Mouse (Mus musculus): ENCODE results near the gene Mrpl28.
A peak's percentile ranks its signal among the peaks of the same experiment; 100 is the strongest.
"Not testable (repeated sequence)": the region's sequence is repeated elsewhere in the genome, so short reads cannot be mapped to it uniquely, and the experiment has no call there.

Gene Mrpl28

GRCm38 (mm10) chr17:26123267-26123684, at the start of gene Mrpl28:
TSS of gene Mrpl28 (plus strand) at chr17:26123500.
- DNase-seq: peak; percentile 98

- DNase-seq: no peak
These were observed 48.1 kb upstream of the Mrpl28 start for GRCm38 (mm10) chr17:26075246-26075645.

GRCm38 (mm10) chr17:26078851-26079250, 44.4 kb upstream of the Mrpl28 start:
- DNase-seq: no peak

GRCm38 (mm10) chr17:26080867-26081266, 42.4 kb upstream of the Mrpl28 start:
- no peak for DNase-seq

GRCm38 (mm10) chr17:26087059-26087564, 36.2 kb upstream of the Mrpl28 start:
- DNase-seq: no peak

GRCm38 (mm10) chr17:26089905-26090632, 33.2 kb upstream of the Mrpl28 start, which contains the start of gene Decr2:
TSS of gene Decr2 (minus strand) at chr17:26090337.
- peak; percentile 94 for DNase-seq

- DNase-seq: no peak
These were observed 28.7 kb upstream of the Mrpl28 start for GRCm38 (mm10) chr17:26094531-26095110.

- DNase-seq: peak; percentile 65
These were observed 28.1 kb upstream of the Mrpl28 start, which contains the start of gene Nme4 for GRCm38 (mm10) chr17:26095121-26095740. TSS of gene Nme4 (minus strand) at chr17:26095602.

GRCm38 (mm10) chr17:26098461-26098860, 24.8 kb upstream of the Mrpl28 start:
- no peak for DNase-seq

GRCm38 (mm10) chr17:26099316-26099715, 24.0 kb upstream of the Mrpl28 start:
- DNase-seq: not testable (repeated sequence)

- no peak for DNase-seq
These were observed 23.1 kb upstream of the Mrpl28 start for GRCm38 (mm10) chr17:26100166-26100565.

- peak; percentile 71 for DNase-seq
These were observed 21.8 kb upstream of the Mrpl28 start for GRCm38 (mm10) chr17:26101478-26101877.

GRCm38 (mm10) chr17:26105619-26106018, 17.7 kb upstream of the Mrpl28 start:
- no peak for DNase-seq

- no peak for DNase-seq
These were observed 13.1 kb upstream of the Mrpl28 start for GRCm38 (mm10) chr17:26110156-26110555.

GRCm38 (mm10) chr17:26111024-26111423, 12.3 kb upstream of the Mrpl28 start:
- no peak for DNase-seq

GRCm38 (mm10) chr17:26111722-26112121, 11.6 kb upstream of the Mrpl28 start:
- DNase-seq: no peak

GRCm38 (mm10) chr17:26112751-26113150, 10.5 kb upstream of the Mrpl28 start:
- no peak for DNase-seq

- DNase-seq: peak; percentile 86
These were observed 9.9 kb upstream of the Mrpl28 start, which contains the start of gene Tmem8 for GRCm38 (mm10) chr17:26113181-26113948. TSS of gene Tmem8 (plus strand) at chr17:26113299.

- peak; percentile 52 for DNase-seq
These were observed 9.2 kb upstream of the Mrpl28 start for GRCm38 (mm10) chr17:26114061-26114460.

- not testable (repeated sequence) for DNase-seq
These were observed 8.8 kb upstream of the Mrpl28 start for GRCm38 (mm10) chr17:26114461-26114860.

- DNase-seq: peak; percentile 82
These were observed 7.9 kb upstream of the Mrpl28 start for GRCm38 (mm10) chr17:26115205-26115898.

- DNase-seq: peak; percentile 42
These were observed 7.3 kb upstream of the Mrpl28 start for GRCm38 (mm10) chr17:26115956-26116487.

Measured in kidney, postnatal 10 days (tissue).